Mouse (Mus musculus) central nervous system, embryonic 11.5 days (tissue): ENCODE results near the gene Gm20820. TPM values are rescaled to one million over a fixed set of nuclear protein-coding genes. Genes with fewer than 3 reads are reported as not detected.

ENCODE experiments used
- polyA plus RNA-seq: library from polyadenylated mRNA; depleted of rRNA; stranded (reverse); fragments of >200 nt; gene quantifications from 2 replicates; pipeline ENCODE4 v1.2.3, GENCODE M21; 2012; rRNA removed

Gm20820 gene
- not detected in 2 replicates for polyA plus RNA-seq

DNA sequence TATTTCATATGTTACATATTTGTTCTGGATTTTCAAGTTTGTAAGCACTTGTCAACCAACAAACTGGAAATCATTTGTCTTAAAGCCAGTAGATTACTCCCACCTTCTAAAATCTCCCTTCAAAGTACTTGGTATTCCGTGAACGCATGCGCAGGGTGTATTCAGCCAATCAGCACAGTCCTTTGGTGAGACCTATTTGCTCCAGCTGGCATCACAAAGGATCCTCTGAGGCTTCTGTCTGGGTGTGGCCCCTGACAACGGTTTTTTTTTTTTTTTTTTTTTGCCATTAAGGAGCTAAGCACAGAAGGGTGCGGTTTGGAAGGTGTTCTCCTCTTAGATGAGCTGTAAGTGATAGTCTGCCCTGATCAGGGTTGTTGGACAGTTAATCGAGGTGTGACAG lies at the start of gene Gm20820:
Gene Gm20820 (plus strand): TSS at position 301 of the 400 bp plus-strand sequence.

